Comparison of ENCODE assay signal across 8 mouse cellular contexts in genomic region chr16:31429471-31430155, GRCm38 (mm10). TPM values are rescaled to one million over a fixed set of nuclear protein-coding genes. Genes with fewer than 3 reads are reported as not detected.
DNase-seq lines count a peak whose midpoint lies in the region; ATAC-seq and TF ChIP-seq lines count a peak whose summit lies in the region.

No protein-coding gene starts in this region.

- peak; percentile 88 for DNase-seq in A20 (ENCODE audit: low read depth, low spot score)
- DNase-seq in brain, embryonic 14.5 days (ENCODE audit: low read depth) = peak; percentile 99
- peak; percentile 92 to 93 for DNase-seq in heart, adult 9 months (ENCODE audit: low spot score in 2 of 2)
- peak; percentile 91 for DNase-seq in kidney, adult 9 months
- DNase-seq in spleen, adult 2 months (ENCODE audit: low read depth in 1 of 2, low spot score in 2 of 2) = peak; percentile 45 to 77

- H3K9ac ChIP-seq in limb, embryonic 13.5 days = peak overlapping the region; percentile 70
- peak overlapping the region; percentile 79 for H3K9ac ChIP-seq in midbrain, embryonic 15.5 days

- no peak for TF ChIP-seq CTCF in brain, embryonic 14.5 days (IDR thresholded peaks at IDR 0.05; ENCODE audit: borderline replicate concordance, extremely low read depth, insufficient read depth, insufficient read length)
- TF ChIP-seq CTCF in spleen, adult 2 months (IDR thresholded peaks at IDR 0.05; ENCODE audit: extremely low read depth, insufficient read depth, insufficient read length, insufficient replicate concordance) = no peak

- under 1% methylated on average over 49 of the region's 49 CpGs for WGBS in limb, embryonic 13.5 days
- WGBS in midbrain, embryonic 15.5 days = under 1% methylated on average over 49 of the region's 49 CpGs
- 2% methylated on average over 49 of the region's 49 CpGs for WGBS in spleen, adult 2 months

- peaks cover 22% of the 10 kb centered on the region for H3K27me3 ChIP-seq in limb, embryonic 13.5 days
- peaks cover 12% of the 10 kb centered on the region for H3K27me3 ChIP-seq in midbrain, embryonic 15.5 days (replicated peaks)
- H3K27me3 ChIP-seq in spleen, adult 2 months (ENCODE audit: control insufficient read depth, insufficient read depth, low read length) = no peaks in the 10 kb centered on the region

- peak; percentile 80 for ATAC-seq in erythroblast, adult 5-6 weeks (replicated peaks; ENCODE audit: low FRiP score, poor library complexity, severe bottlenecking)
- peak; percentile 98 for ATAC-seq in limb, embryonic 13.5 days (ENCODE audit: low FRiP score, low read depth)
- peak; percentile 98 for ATAC-seq in midbrain, embryonic 15.5 days (replicated peaks)

- peak overlapping the region; percentile 56 for H3K4me3 ChIP-seq in limb, embryonic 13.5 days
- H3K4me3 ChIP-seq in midbrain, embryonic 15.5 days = peak overlapping the region; percentile 64
- peak overlapping the region; percentile 68 for H3K4me3 ChIP-seq in spleen, adult 2 months (ENCODE audit: extremely low read depth, insufficient read depth, insufficient read length)

- peak; percentile 88; the same call in 1 of the 2 replicates for TF ChIP-seq POLR2A in brain, embryonic 14.5 days (IDR thresholded peaks at IDR 0.05; ENCODE audit: borderline replicate concordance, extremely low read depth, insufficient read depth, insufficient read length, poor library complexity, severe bottlenecking)
- no peak for TF ChIP-seq POLR2A in spleen, adult 2 months (IDR thresholded peaks at IDR 0.05; ENCODE audit: low read depth, low read length)

- H3K9me3 ChIP-seq in limb, embryonic 13.5 days = no peaks in the 10 kb centered on the region
- no peaks in the 10 kb centered on the region for H3K9me3 ChIP-seq in midbrain, embryonic 15.5 days

- peak overlapping the region; percentile 87 for H3K4me2 ChIP-seq in limb, embryonic 13.5 days (replicated peaks)
- peak overlapping the region; percentile 64 for H3K4me2 ChIP-seq in midbrain, embryonic 15.5 days

- no peaks in the 10 kb centered on the region for H3K36me3 ChIP-seq in limb, embryonic 13.5 days
- H3K36me3 ChIP-seq in midbrain, embryonic 15.5 days (replicated peaks) = no peaks in the 10 kb centered on the region
- H3K36me3 ChIP-seq in spleen, adult 2 months (ENCODE audit: control insufficient read depth, insufficient read depth, low read length) = no peaks in the 10 kb centered on the region

- H3K4me1 ChIP-seq in limb, embryonic 13.5 days = 0 out of 2 replicates have a peak, but pooled peaks cover 8% of the 10 kb centered on the region
- H3K4me1 ChIP-seq in midbrain, embryonic 15.5 days = peaks cover 28% of the 10 kb centered on the region
- peaks cover 5% of the 10 kb centered on the region; the same call in 1 of the 2 replicates for H3K4me1 ChIP-seq in spleen, adult 2 months (ENCODE audit: control insufficient read depth, insufficient read depth, insufficient read length)

- H3K27ac ChIP-seq in limb, embryonic 13.5 days = peak overlapping the region; percentile 82
- H3K27ac ChIP-seq in midbrain, embryonic 15.5 days = peak overlapping the region; percentile 93
- no peak overlapping the region for H3K27ac ChIP-seq in spleen, adult 2 months (ENCODE audit: insufficient read depth, low read length)

RNA-seq across cellular contexts. Expression of gene Bdh1, which starts 7.5 kb away (rescaled TPM):
- 142 and 148 TPM in 2 replicates for polyA plus RNA-seq in brain, embryonic 14.5 days (2012; rRNA removed)
- total RNA-seq in erythroblast, adult 5-6 weeks (2015; ENCODE audit: low replicate concordance) = 1.7 TPM in 1 of 2 replicates, not detected in the other
- 1.5 and 3.4 TPM in 2 replicates for total RNA-seq in erythroblast, adult 5-6 weeks (2017; ENCODE audit: low replicate concordance)
- polyA plus RNA-seq in limb, embryonic 13.5 days (2015; fragmentation: Nextera tagmentation; extraction: Ambion mirVana) = 22.3 and 25.0 TPM in 2 replicates
- polyA plus RNA-seq in midbrain, embryonic 15.5 days (2015; fragmentation: Nextera tagmentation; extraction: Ambion mirVana) = 105 and 113 TPM in 2 replicates
- 10.9 and 11.1 TPM in 2 replicates for polyA plus RNA-seq in spleen, adult 2 months (2012; rRNA removed)
